In genomic region chr10:69165125-69165524, GRCm38 (mm10) we compare ENCODE assay signal across 10 mouse cellular contexts. TPM values are rescaled to one million over a fixed set of nuclear protein-coding genes. Genes with fewer than 3 reads are reported as not detected.
DNase-seq lines count a peak whose midpoint lies in the region; ATAC-seq and TF ChIP-seq lines count a peak whose summit lies in the region.
"Had no signal": no experiment of that assay in that cellular context is flagged by ENCODE, and none has a peak within 500 bp of the region (broad histone marks: within the 10 kb centered on the region; RNA-seq: fewer than 3 reads in every experiment).

No protein-coding gene starts in this region.

- no peak overlapping the region for H3K4me3 ChIP-seq in ES-E14 (ENCODE audit: insufficient read depth in 1 of 2, low read depth in 1 of 2, low read length in 2 of 2, poor library complexity in 1 of 2, severe bottlenecking in 1 of 2)
- no peak overlapping the region for H3K4me3 ChIP-seq in lung, embryonic 14.5 days (ENCODE audit: low read depth, low read length)
- no peak overlapping the region for H3K4me3 ChIP-seq in forebrain, embryonic 11.5 days (ENCODE audit: low read depth, low read length)
- H3K4me3 ChIP-seq: embryonic facial prominence, embryonic 12.5 days; limb, embryonic 13.5 days had no signal

- no peak overlapping the region for H3K27ac ChIP-seq in ES-E14 (ENCODE audit: insufficient read depth, low read depth, low read length, poor library complexity, severe bottlenecking)
- no peak overlapping the region for H3K27ac ChIP-seq in lung, embryonic 14.5 days (ENCODE audit: low read depth)
- H3K27ac ChIP-seq in forebrain, embryonic 11.5 days (ENCODE audit: low read depth, low read length) = no peak overlapping the region
- H3K27ac ChIP-seq: embryonic facial prominence, embryonic 12.5 days; limb, embryonic 13.5 days had no signal

- in situ Hi-C loops in ES-E14 (cut with MboI; ENCODE audit: low sequenced_read_pairs in 2 of 2, unreplicated experiment in 2 of 2) = no loop called here

- H3K4me1 ChIP-seq in ES-E14 (ENCODE audit: control insufficient read depth in 2 of 2, insufficient read depth in 2 of 2, low read length in 2 of 2, poor library complexity in 1 of 2) = peaks cover 0 to 2% of the 10 kb centered on the region in 2 experiments; a peak in 1 of 4 replicates
- no peaks in the 10 kb centered on the region for H3K4me1 ChIP-seq in lung, embryonic 14.5 days (ENCODE audit: insufficient read depth)
- no peaks in the 10 kb centered on the region for H3K4me1 ChIP-seq in forebrain, embryonic 11.5 days (replicated peaks; ENCODE audit: control insufficient read depth, insufficient read depth, low read length)
- H3K4me1 ChIP-seq: embryonic facial prominence, embryonic 12.5 days had no signal

- H3K4me2 ChIP-seq in lung, embryonic 14.5 days = no peak overlapping the region
- H3K4me2 ChIP-seq in forebrain, embryonic 11.5 days (ENCODE audit: low read depth, low read length, severe bottlenecking) = no peak overlapping the region
- H3K4me2 ChIP-seq: embryonic facial prominence, embryonic 12.5 days; limb, embryonic 13.5 days had no signal

- DNase-seq in layer of hippocampus, adult 11-12 months (ENCODE audit: low spot score) = peak; percentile 42
- no peak for DNase-seq in layer of hippocampus, adult 9-10 months (ENCODE audit: low spot score)
- DNase-seq in ES-E14 (ENCODE audit: low read depth, low spot score) = peak; percentile 51
- peak; percentile 27 for DNase-seq in embryo, embryonic 10 days (ENCODE audit: low spot score)
- DNase-seq in lung, embryonic 14.5 days = peak; percentile 76
- DNase-seq in right cerebral cortex, postnatal 4 days = no peak
- no peak for DNase-seq in forebrain, embryonic 11.5 days (ENCODE audit: low spot score)

- peak; percentile 69 for TF ChIP-seq CTCF in lung, embryonic 14.5 days (IDR thresholded peaks at IDR 0.05; ENCODE audit: low read depth)

- H3K9ac ChIP-seq in ES-E14 (ENCODE audit: insufficient read depth, low read depth, low read length, poor library complexity, severe bottlenecking) = no peak overlapping the region
- H3K9ac ChIP-seq in lung, embryonic 14.5 days = no peak overlapping the region
- H3K9ac ChIP-seq in forebrain, embryonic 11.5 days (ENCODE audit: low read length) = no peak overlapping the region
- H3K9ac ChIP-seq: embryonic facial prominence, embryonic 12.5 days; limb, embryonic 13.5 days had no signal

- 61% methylated on average over 7 of the region's 7 CpGs for WGBS in lung, embryonic 14.5 days
- WGBS in forebrain, embryonic 11.5 days = 55% methylated on average over 7 of the region's 7 CpGs

- H3K36me3 ChIP-seq in ES-E14 (ENCODE audit: control insufficient read depth, insufficient read depth, low read length, poor library complexity, severe bottlenecking) = no peaks in the 10 kb centered on the region
- no peaks in the 10 kb centered on the region for H3K36me3 ChIP-seq in lung, embryonic 14.5 days (ENCODE audit: insufficient read depth)
- H3K36me3 ChIP-seq in forebrain, embryonic 11.5 days (ENCODE audit: control insufficient read depth, insufficient read depth, low read length) = no peaks in the 10 kb centered on the region
- H3K36me3 ChIP-seq: embryonic facial prominence, embryonic 12.5 days; limb, embryonic 13.5 days had no signal

- H3K9me3 ChIP-seq in ES-E14 (ENCODE audit: control insufficient read depth, insufficient read depth, low read depth, low read length) = no peaks in the 10 kb centered on the region
- H3K9me3 ChIP-seq in lung, embryonic 14.5 days (ENCODE audit: low read depth, low read length) = no peaks in the 10 kb centered on the region
- no peaks in the 10 kb centered on the region; the same call in 1 of the 2 replicates for H3K9me3 ChIP-seq in forebrain, embryonic 11.5 days (ENCODE audit: control insufficient read depth, low read length)
- H3K9me3 ChIP-seq: embryonic facial prominence, embryonic 12.5 days had no signal

- ATAC-seq in lung, embryonic 14.5 days (ENCODE audit: insufficient read depth) = no peak
- no peak for ATAC-seq in erythroid progenitor cell, adult 5-6 weeks (replicated peaks; ENCODE audit: low FRiP score, poor library complexity, severe bottlenecking)
- no peak for ATAC-seq in forebrain, embryonic 11.5 days (replicated peaks; ENCODE audit: low FRiP score)

- H3K27me3 ChIP-seq in lung, embryonic 14.5 days (ENCODE audit: insufficient read depth, low read length) = no peaks in the 10 kb centered on the region
- H3K27me3 ChIP-seq in forebrain, embryonic 11.5 days (ENCODE audit: control insufficient read depth, insufficient read depth, low read length) = no peaks in the 10 kb centered on the region
- H3K27me3 ChIP-seq: embryonic facial prominence, embryonic 12.5 days; limb, embryonic 13.5 days had no signal

TF ChIP-seq in ES-E14, 5 proteins besides CTCF, POLR2A, EP300 and RAD21:
- TF ChIP-seq CHD2 (IDR thresholded peaks at IDR 0.05; ENCODE audit: low read depth, low read length) = no peak
- TF ChIP-seq ZC3H11A (IDR thresholded peaks at IDR 0.05; ENCODE audit: borderline replicate concordance, low read depth, low read length) = no peak; the same call in 1 of the 2 replicates

RNA-seq across cellular contexts. Expression of gene Rhobtb1, which starts 13.9 kb away (rescaled TPM):
- 0.95 and 2.7 TPM in 2 replicates for total RNA-seq in ES-E14 (2012; rRNA removed)
- polyA plus RNA-seq in lung, embryonic 14.5 days (2014; fragmentation: Nextera tagmentation; extraction: Ambion mirVana) = 19.4 and 20.1 TPM in 2 replicates
- total RNA-seq in erythroid progenitor cell, adult 5-6 weeks (2015; ENCODE audit: low replicate concordance) = 1.1 TPM in 1 of 2 replicates, not detected in the other
- 1.7 TPM in 1 of 2 replicates, not detected in the other for total RNA-seq in erythroid progenitor cell, adult 5-6 weeks (2017; ENCODE audit: low replicate concordance)
- 13.8 and 15.6 TPM in 2 replicates for polyA plus RNA-seq in forebrain, embryonic 11.5 days (2014; fragmentation: Nextera tagmentation; extraction: Ambion mirVana)

RNA-seq across cellular contexts. Expression of gene A930033H14Rik, which starts 47.8 kb away (rescaled TPM):
- 0.45 TPM in 1 of 2 replicates, not detected in the other for total RNA-seq in ES-E14 (2012; rRNA removed)
- 1.8 and 1.9 TPM in 2 replicates for polyA plus RNA-seq in lung, embryonic 14.5 days (2014; fragmentation: Nextera tagmentation; extraction: Ambion mirVana)
- total RNA-seq in erythroid progenitor cell, adult 5-6 weeks (2015; ENCODE audit: low replicate concordance) = not detected in 2 replicates
- total RNA-seq in erythroid progenitor cell, adult 5-6 weeks (2017; ENCODE audit: low replicate concordance) = 0.15 TPM in 1 of 2 replicates, not detected in the other
- polyA plus RNA-seq in forebrain, embryonic 11.5 days (2014; fragmentation: Nextera tagmentation; extraction: Ambion mirVana) = 1.4 and 1.9 TPM in 2 replicates

Comparison
In these comparisons a context has a peak if more than half of its experiments do, and no peak if none do; other contexts are left out.
1. DNase-seq: peak in layer of hippocampus, adult 11-12 months (single experiment), ES-E14 (single experiment), embryo, embryonic 10 days (single experiment) and lung, embryonic 14.5 days (single experiment); none in layer of hippocampus, adult 9-10 months (single experiment), right cerebral cortex, postnatal 4 days (single experiment) and forebrain, embryonic 11.5 days (single experiment).